Mouse (Mus musculus): ENCODE measurements around the gene Olfr874. TPM values are rescaled to one million over a fixed set of nuclear protein-coding genes. Genes with fewer than 3 reads are reported as not detected.

The Olfr874 gene
- not detected in 4 replicates for total RNA-seq (2023)

DNA sequence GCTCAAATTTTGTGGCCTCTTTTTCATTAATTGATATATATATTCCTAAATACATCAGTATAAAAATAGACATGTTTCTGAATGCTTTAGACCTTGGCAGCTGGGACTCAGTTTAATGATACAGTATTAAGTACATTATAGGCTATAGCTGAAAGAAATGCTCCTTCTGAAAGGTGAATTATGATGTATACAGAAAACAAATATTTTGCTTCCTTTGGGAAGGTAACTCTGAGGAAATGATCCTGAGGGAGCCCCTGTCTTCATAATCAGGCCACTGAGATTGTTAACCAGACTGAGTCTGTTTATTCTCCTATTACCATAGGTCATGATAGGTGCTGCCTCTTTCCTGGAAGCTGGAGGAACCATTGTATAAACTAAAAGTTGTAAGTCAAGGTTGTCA, at the start of gene Olfr874:
Gene Olfr874 (plus strand): TSS at position 301 of the 400 bp plus-strand sequence.

DNA sequence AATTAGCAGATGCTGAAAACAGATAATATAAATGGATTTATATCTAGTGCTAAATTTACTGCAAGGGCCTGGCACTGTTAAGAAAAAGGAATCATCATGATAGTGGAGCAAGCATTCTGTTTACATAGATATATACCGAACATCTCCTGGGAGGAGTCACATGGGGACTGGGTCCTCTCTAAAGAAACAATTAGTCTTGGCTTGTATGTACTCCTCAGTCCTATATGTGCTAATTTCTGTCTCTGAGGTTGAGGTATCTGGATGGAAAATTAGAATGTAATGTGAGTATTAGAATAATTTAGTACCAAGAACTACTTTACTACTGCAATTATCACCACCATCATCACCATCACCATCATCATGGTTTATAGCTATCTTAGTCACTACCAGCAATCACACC, 28.8 kb upstream of the Olfr874 start, which contains the start of gene Olfr160:
Gene Olfr160 (minus strand): TSS at position 101 of the 400 bp plus-strand sequence.

DNA sequence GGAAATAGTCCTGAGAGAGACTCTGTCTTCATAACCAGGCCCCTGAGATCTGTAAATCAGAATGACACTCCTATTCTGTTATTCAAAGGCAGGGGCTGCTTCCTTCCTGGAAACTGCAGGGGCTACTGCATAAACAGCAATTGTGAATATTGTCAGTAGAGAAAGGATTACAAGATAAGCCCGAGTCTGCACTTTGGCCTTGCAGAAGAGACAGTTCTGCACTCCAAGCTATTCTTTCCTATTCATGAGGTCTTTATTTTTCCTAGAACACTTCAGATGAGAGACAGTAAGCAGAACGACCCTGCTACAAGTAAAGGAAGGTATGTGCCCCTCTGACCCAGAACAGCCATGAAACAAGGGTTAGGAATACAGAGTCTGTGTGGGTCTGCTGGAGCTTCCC, 26.9 kb downstream of the Olfr874 start, which contains the start of gene Olfr875:
Gene Olfr875 (plus strand): TSS at position 99 of the 400 bp plus-strand sequence.

Other genes with a start within 250 kb of the Olfr874 start
- gene Esam, start 217.0 kb upstream of the Olfr874 start, total RNA-seq (2023): 1.3 TPM in 1 of 4 replicates, not detected in the others
- not detected in 4 replicates for gene Vsig2, start 205.9 kb upstream of the Olfr874 start, total RNA-seq (2023)
- gene Nrgn, start 192.2 kb upstream of the Olfr874 start, total RNA-seq (2023): 3.2 to 6.0 TPM (median 4.0 TPM) in 4 replicates
- gene Siae, start 189.4 kb upstream of the Olfr874 start, total RNA-seq (2023): 6.2 to 10.9 TPM (median 9.4 TPM) in 4 replicates
- gene Spa17, start 131.4 kb upstream of the Olfr874 start, total RNA-seq (2023): 1.1 to 3.6 TPM in 2 of 4 replicates, not detected in the others
- 50.4 to 55.2 TPM (median 52.5 TPM) in 4 replicates for gene Tbrg1, start 87.8 kb upstream of the Olfr874 start, total RNA-seq (2023)
- gene Panx3, start 75.9 kb upstream of the Olfr874 start, total RNA-seq (2023): not detected in 4 replicates
- not detected in 4 replicates for gene Olfr160, start 28.9 kb upstream of the Olfr874 start, total RNA-seq (2023)
- gene Olfr875, start 26.8 kb downstream of the Olfr874 start, total RNA-seq (2023): not detected in 4 replicates
- not detected in 4 replicates for gene Olfr876, start 57.9 kb downstream of the Olfr874 start, total RNA-seq (2023)
- gene Olfr877, start 109.2 kb downstream of the Olfr874 start, total RNA-seq (2023): not detected in 4 replicates
- not detected in 4 replicates for gene Olfr145, start 151.6 kb downstream of the Olfr874 start, total RNA-seq (2023)
- gene Olfr878, start 172.7 kb downstream of the Olfr874 start, total RNA-seq (2023): not detected in 4 replicates
- not detected in 4 replicates for gene Olfr881, start 246.7 kb downstream of the Olfr874 start, total RNA-seq (2023)

Measured in B cell, adult 62 days (primary cell).